7 mouse cellular contexts compared by ENCODE assay signal in the genomic region with DNA sequence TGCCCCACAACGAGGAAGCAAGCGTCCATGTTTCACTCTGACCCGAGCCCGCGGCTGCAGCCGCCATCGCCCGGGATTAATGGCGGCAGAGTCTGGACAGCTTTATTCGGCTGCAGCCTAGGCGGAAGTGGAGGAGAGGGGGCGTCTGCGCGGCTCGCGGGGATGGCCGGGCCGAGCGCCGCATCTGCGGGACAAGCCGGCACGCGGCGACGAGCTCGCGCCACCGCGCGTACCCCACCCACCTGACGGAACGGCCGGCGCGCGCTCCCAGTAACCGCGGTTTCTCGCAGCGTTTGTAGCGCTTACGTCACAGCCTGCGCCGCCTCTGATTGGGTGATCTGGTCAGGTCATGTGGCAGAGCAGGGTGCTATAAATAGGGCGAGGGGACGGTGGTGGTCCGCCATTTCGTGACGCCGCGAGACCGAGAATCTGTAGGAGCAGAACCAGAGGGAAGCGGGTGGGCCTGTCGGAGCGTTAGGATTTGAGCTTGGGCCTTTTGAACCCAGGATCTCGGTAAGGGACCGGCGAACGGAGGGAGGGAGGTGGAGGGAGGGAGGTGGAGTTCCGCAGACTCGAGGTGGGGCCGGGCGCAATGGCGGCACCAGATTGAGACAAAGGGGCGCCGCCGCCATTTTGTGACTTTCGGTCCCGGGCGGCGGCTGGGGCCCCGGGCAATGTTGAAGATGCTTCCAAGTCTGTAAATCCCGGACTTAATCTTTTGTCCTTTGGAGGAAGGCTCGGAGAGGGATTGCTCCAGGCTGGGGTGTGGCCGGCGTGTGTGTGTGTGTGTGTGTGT. TPM values are rescaled to one million over a fixed set of nuclear protein-coding genes. Genes with fewer than 3 reads are reported as not detected.
A peak's percentile ranks its signal among the peaks of the same experiment; 100 is the strongest.
DNase-seq lines count a peak whose midpoint lies in the region; ATAC-seq lines count a peak whose summit lies in the region.

TSS of gene Srsf3 (plus strand) at position 355 of the 796 bp plus-strand sequence.

- no peaks in the 10 kb centered on the region for H3K9me3 ChIP-seq in embryonic facial prominence, embryonic 11.5 days (replicated peaks; ENCODE audit: control insufficient read depth, low read length)
- no peaks in the 10 kb centered on the region for H3K9me3 ChIP-seq in limb, embryonic 11.5 days (ENCODE audit: control insufficient read depth, low read length)
- no peaks in the 10 kb centered on the region for H3K9me3 ChIP-seq in midbrain, embryonic 14.5 days (ENCODE audit: control insufficient read depth, low read length)

- peaks cover 7% of the 10 kb centered on the region for H3K36me3 ChIP-seq in embryonic facial prominence, embryonic 11.5 days (replicated peaks; ENCODE audit: control insufficient read depth, insufficient read depth, low read depth, low read length)
- peaks cover 11% of the 10 kb centered on the region for H3K36me3 ChIP-seq in limb, embryonic 11.5 days (ENCODE audit: control insufficient read depth, insufficient read depth, low read length)
- peaks cover 13% of the 10 kb centered on the region for H3K36me3 ChIP-seq in midbrain, embryonic 14.5 days (ENCODE audit: control insufficient read depth, insufficient read depth, low read length)

- peak; percentile 93 for ATAC-seq in embryonic facial prominence, embryonic 11.5 days (replicated peaks; ENCODE audit: insufficient number of reproducible peaks, low FRiP score, low TSS enrichment, low read depth)
- peak; percentile 98 for ATAC-seq in limb, embryonic 11.5 days (ENCODE audit: insufficient number of reproducible peaks, low FRiP score, low TSS enrichment, low read depth)
- ATAC-seq in midbrain, embryonic 14.5 days (ENCODE audit: low FRiP score, low TSS enrichment), result peak; percentile 99

- WGBS in embryonic facial prominence, embryonic 11.5 days, result under 1% methylated on average over 77 of the region's 77 CpGs
- under 1% methylated on average over 77 of the region's 77 CpGs for WGBS in limb, embryonic 11.5 days
- WGBS in midbrain, embryonic 14.5 days, result under 1% methylated on average over 77 of the region's 77 CpGs

- H3K9ac ChIP-seq in embryonic facial prominence, embryonic 11.5 days (replicated peaks; ENCODE audit: low read length), result peak within 1 kb of the TSS; percentile 93
- H3K9ac ChIP-seq in limb, embryonic 11.5 days (ENCODE audit: low read length), result peak within 1 kb of the TSS; percentile 98
- H3K9ac ChIP-seq in midbrain, embryonic 14.5 days (replicated peaks; ENCODE audit: low read length), result peak within 1 kb of the TSS; percentile 94

- H3K27ac ChIP-seq in embryonic facial prominence, embryonic 11.5 days (replicated peaks; ENCODE audit: low read depth, low read length), result peak within 1 kb of the TSS; percentile 93
- H3K27ac ChIP-seq in limb, embryonic 11.5 days (replicated peaks; ENCODE audit: low read depth, low read length), result peak within 1 kb of the TSS; percentile 91
- peak within 1 kb of the TSS; percentile 98 for H3K27ac ChIP-seq in midbrain, embryonic 14.5 days (replicated peaks; ENCODE audit: low read depth, low read length)

- H3K27me3 ChIP-seq in embryonic facial prominence, embryonic 11.5 days (ENCODE audit: control insufficient read depth, insufficient read depth, low read length), result no peaks in the 10 kb centered on the region
- H3K27me3 ChIP-seq in limb, embryonic 11.5 days (ENCODE audit: control insufficient read depth, insufficient read depth, low read length), result no peaks in the 10 kb centered on the region
- H3K27me3 ChIP-seq in midbrain, embryonic 14.5 days (ENCODE audit: control insufficient read depth, insufficient read depth, low read length), result no peaks in the 10 kb centered on the region

- no peaks in the 10 kb centered on the region; the same call in 1 of the 2 replicates for H3K4me1 ChIP-seq in embryonic facial prominence, embryonic 11.5 days (ENCODE audit: control insufficient read depth, insufficient read depth, low read length)
- H3K4me1 ChIP-seq in limb, embryonic 11.5 days (ENCODE audit: control insufficient read depth, insufficient read depth, low read length), result peaks cover 8% of the 10 kb centered on the region
- peaks cover 24% of the 10 kb centered on the region for H3K4me1 ChIP-seq in midbrain, embryonic 14.5 days (ENCODE audit: control insufficient read depth, insufficient read depth, low read length)

- DNase-seq in adrenal gland, postnatal 14 days, result peak; percentile 99
- peak; percentile 100 for DNase-seq in embryonic facial prominence, embryonic 11.5 days (ENCODE audit: low spot score)
- peak; percentile 100 for DNase-seq in heart, adult 11 months
- peak; percentile 99 for DNase-seq in kidney, adult 18-20 months
- peak; percentile 100 for DNase-seq in limb, embryonic 11.5 days (ENCODE audit: low spot score)
- peak; percentile 100 for DNase-seq in midbrain, embryonic 14.5 days
- DNase-seq in spleen, adult 18-20 months, result peak; percentile 98

- peak within 1 kb of the TSS; percentile 49 for H3K4me2 ChIP-seq in embryonic facial prominence, embryonic 11.5 days (ENCODE audit: low read depth, low read length)
- peak within 1 kb of the TSS; percentile 96 for H3K4me2 ChIP-seq in limb, embryonic 11.5 days (ENCODE audit: low read depth, severe bottlenecking)
- H3K4me2 ChIP-seq in midbrain, embryonic 14.5 days (ENCODE audit: low read length), result peak within 1 kb of the TSS; percentile 97

- H3K4me3 ChIP-seq in embryonic facial prominence, embryonic 11.5 days (ENCODE audit: low read depth, low read length), result peak within 1 kb of the TSS; percentile 84
- H3K4me3 ChIP-seq in limb, embryonic 11.5 days (ENCODE audit: low read depth, low read length), result peak within 1 kb of the TSS; percentile 71
- peak within 1 kb of the TSS; percentile 72 for H3K4me3 ChIP-seq in midbrain, embryonic 14.5 days (replicated peaks; ENCODE audit: low read depth, low read length)

RNA-seq across cellular contexts. Expression of gene Srsf3, which starts in this region (rescaled TPM):
- 167 and 224 TPM in 2 replicates for total RNA-seq in adrenal gland, postnatal 14 days (2021)
- polyA plus RNA-seq in embryonic facial prominence, embryonic 11.5 days (2014; fragmentation: Nextera tagmentation; extraction: Ambion mirVana), result 937 and 1,031 TPM in 2 replicates
- polyA plus RNA-seq in limb, embryonic 11.5 days (2014; fragmentation: Nextera tagmentation; extraction: Ambion mirVana), result 872 and 879 TPM in 2 replicates
- polyA plus RNA-seq in midbrain, embryonic 14.5 days (2014; fragmentation: Nextera tagmentation; extraction: Ambion mirVana), result 486 and 559 TPM in 2 replicates

Comparison
In these comparisons a context has a peak if more than half of its experiments do, and no peak if none do; other contexts are left out.
1. Peak in every context shown above with its lines: DNase-seq, ATAC-seq, H3K4me3 ChIP-seq and H3K27ac ChIP-seq.